Mouse (Mus musculus): ENCODE results near the gene Ispd.
"Not testable (repeated sequence)": the region's sequence is repeated elsewhere in the genome, so short reads cannot be mapped to it uniquely, and the experiment has no call there.

Ispd gene

GRCm38 (mm10) chr12:36381441-36382340 lies at the start of gene Ispd, which contains the start of gene D630036H23Rik:
Gene Ispd, plus strand, starts transcription at chr12:36381450.
Gene D630036H23Rik, minus strand, starts transcription at chr12:36382181.
- DNase-seq (ENCODE audit: low read depth, low spot score) = peak; percentile 70

DNA sequence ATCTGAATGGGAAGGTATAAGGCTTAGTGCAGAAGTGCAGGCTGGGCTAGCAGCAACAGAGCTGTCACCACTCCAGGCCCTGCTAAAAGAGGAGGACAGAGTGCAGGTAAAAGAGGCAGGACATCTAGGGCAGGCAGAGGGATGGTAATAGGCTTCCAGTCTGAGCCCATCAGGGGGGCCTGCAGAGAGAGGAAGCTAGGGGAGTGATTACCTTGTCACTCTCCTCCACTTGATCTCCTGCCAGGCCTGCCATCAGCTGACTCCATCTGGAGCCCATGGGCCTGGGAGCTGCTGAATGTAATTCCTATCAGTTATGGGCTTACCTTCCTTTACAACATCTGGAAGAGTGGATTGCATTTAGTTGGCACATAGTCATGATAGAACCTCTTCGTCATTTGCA lies 48.6 kb upstream of the Ispd start:
- DNase-seq (ENCODE audit: low read depth, low spot score) = no peak

DNA sequence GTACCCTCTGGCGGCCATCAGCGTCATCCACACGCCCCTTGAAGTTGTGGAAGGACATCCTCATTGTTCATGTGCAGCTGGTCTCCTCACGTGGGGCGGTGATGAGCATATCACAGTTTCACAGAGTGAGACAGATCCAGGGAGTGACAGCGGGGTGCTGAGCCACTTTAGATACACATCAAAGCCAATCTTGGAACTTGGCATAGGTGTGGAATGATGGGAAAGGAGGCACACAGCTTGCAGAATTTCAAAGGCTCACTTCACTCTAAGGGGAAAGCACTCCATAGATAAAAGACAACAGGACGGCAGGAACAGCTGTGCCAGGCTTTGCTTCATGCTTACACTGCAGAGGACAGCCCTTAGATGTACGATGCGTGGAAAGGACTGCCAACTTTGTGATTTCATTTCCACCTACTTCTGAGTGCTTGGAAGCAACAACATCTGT lies 47.4 kb upstream of the Ispd start:
- no peak for DNase-seq (ENCODE audit: low read depth, low spot score)

- DNase-seq (ENCODE audit: low read depth, low spot score) = peak; percentile 22
Measured at GRCm38 (mm10) chr12:36344131-36344530, 37.1 kb upstream of the Ispd start.

DNA sequence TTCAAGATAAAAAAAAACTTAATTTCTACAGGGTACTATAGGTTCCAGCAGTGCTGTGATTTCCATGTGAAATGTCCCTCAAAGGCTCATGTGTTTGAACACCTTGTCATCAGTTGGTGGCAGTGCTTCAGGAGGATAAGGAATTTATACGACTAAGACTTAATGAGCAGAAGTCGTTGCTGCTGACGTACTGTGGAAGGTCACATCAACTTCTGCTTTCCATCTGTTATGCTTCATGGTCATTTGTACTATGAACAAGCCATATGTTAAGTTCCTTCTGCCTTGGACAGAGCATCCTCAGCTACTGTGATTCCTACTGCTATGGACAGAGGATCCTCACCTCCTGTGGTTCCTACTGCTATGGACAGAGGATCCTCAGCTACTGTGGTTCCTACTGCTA lies 21.2 kb upstream of the Ispd start:
- DNase-seq (ENCODE audit: low read depth, low spot score) = no peak

DNA sequence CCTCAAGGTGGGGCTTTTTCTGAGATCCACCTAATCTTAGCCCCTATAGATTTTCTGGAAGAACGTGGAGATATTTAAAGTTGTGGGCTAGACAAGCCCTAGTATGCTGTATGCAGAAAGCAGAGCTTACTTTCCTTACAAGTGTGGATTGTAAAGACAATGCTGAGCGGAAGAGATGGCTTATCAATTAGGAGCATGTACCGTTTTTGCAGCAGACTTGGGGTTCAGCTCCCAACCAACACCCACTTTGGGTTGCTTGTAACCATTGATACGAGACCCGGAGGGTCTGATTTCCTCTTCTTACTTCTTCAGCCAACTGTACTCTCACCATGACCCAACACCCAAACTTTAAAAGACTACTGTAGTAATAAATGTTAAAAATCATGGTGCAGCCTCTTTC lies 20.6 kb upstream of the Ispd start:
- no peak for DNase-seq (ENCODE audit: low read depth, low spot score)

GRCm38 (mm10) chr12:36364013-36364412 lies 17.2 kb upstream of the Ispd start:
- DNase-seq (ENCODE audit: low read depth, low spot score) = no peak

- DNase-seq (ENCODE audit: low read depth, low spot score) = no peak
Measured at GRCm38 (mm10) chr12:36373237-36373998, 7.8 kb upstream of the Ispd start.

GRCm38 (mm10) chr12:36376391-36376790 lies 4.9 kb upstream of the Ispd start:
- not testable (repeated sequence) for DNase-seq (ENCODE audit: low read depth, low spot score)

GRCm38 (mm10) chr12:36380254-36380653 lies 996 bp upstream of the Ispd start:
- no peak for DNase-seq (ENCODE audit: low read depth, low spot score)

GRCm38 (mm10) chr12:36380806-36381205 lies 444 bp upstream of the Ispd start:
- no peak for DNase-seq (ENCODE audit: low read depth, low spot score)

DNA sequence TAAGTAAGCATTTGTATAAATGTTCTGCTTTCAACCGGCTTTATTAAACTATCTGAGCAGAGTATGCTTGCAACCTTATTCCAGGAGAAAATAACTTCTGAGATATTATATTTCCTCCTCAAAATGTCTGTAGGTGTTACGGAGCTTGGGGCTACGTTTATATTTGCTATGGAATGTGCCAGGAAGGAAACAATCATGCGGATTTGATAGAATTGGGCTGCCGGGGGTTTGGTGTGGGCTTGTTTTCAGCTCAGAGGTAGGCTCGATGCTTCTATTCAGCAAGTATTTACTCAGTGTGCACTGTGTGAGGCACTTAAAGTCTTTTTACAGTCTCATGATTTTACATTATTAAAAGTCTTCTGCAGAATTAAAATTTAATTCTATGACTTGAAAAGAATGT lies 4.1 kb downstream of the Ispd start:
- no peak for DNase-seq (ENCODE audit: low read depth, low spot score)

DNA sequence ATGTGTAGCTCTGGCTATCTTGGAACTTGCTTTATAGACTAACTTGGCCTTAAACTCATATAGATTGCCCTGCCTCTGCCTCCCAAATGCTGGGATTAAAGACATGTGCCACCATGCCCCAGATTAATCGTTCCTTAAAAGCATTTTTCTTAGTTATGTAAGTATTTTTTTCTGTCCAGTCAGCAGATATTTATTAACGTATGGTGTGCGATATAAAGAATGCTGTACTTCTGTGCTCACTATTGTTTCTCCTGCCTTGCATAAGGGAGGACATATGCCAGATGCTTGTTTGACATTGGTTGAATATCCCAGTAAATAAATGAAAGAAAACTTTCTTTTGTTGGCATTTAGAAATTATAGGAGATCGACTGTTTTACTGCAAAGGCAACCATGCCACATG lies 5.7 kb downstream of the Ispd start:
- no peak for DNase-seq (ENCODE audit: low read depth, low spot score)

GRCm38 (mm10) chr12:36395115-36395514 lies 13.9 kb downstream of the Ispd start:
- DNase-seq (ENCODE audit: low read depth, low spot score) = peak; percentile 24

GRCm38 (mm10) chr12:36423677-36424076 lies 42.4 kb downstream of the Ispd start:
- no peak for DNase-seq (ENCODE audit: low read depth, low spot score)

DNA sequence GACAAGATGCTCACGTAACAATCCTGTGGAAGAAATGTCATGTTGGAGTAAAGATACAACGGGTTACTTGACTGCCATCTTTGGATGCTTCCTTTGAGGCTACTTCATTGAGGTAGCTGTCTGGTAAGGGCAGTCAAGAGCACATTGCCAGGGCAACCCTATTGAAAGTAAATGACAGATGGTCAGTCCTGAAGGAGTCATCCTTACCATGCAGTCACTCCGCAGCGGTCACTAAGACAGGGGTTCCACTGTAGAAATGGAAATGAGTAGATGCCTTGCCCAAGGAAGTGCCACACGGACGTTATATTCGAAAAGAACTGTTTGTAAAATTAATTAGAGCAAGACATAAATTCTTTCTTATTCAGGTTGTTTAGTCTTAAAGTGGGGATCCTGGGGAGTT lies 44.0 kb downstream of the Ispd start:
- no peak for DNase-seq (ENCODE audit: low read depth, low spot score)

GRCm38 (mm10) chr12:36426163-36427045 lies 45.2 kb downstream of the Ispd start:
- DNase-seq (ENCODE audit: low read depth, low spot score) = no peak

GRCm38 (mm10) chr12:36436956-36437355 lies 55.7 kb downstream of the Ispd start:
- DNase-seq (ENCODE audit: low read depth, low spot score) = no peak

- no peak for DNase-seq (ENCODE audit: low read depth, low spot score)
Measured at GRCm38 (mm10) chr12:36439396-36439795, 58.1 kb downstream of the Ispd start.

GRCm38 (mm10) chr12:36456002-36456401 lies 74.8 kb downstream of the Ispd start:
- DNase-seq (ENCODE audit: low read depth, low spot score) = peak; percentile 40

- no peak for DNase-seq (ENCODE audit: low read depth, low spot score)
Measured at GRCm38 (mm10) chr12:36457726-36458125, 76.5 kb downstream of the Ispd start.

All from telencephalon, adult 2 months (tissue).